Mouse (Mus musculus): ENCODE measurements around the gene Gm49486. TPM values are rescaled to one million over a fixed set of nuclear protein-coding genes. Genes with fewer than 3 reads are reported as not detected.

Gm49486 gene
- polyA plus RNA-seq, 1 experiment from 2014 or later = 0.49 TPM

Other genes with a start within 250 kb of the Gm49486 start
- gene H1f0, start 200.9 kb upstream of the Gm49486 start, polyA plus RNA-seq (2016; fragmentation: Nextera tagmentation; extraction: Ambion mirVana) = 294 and 300 TPM in 2 replicates
- gene Galr3, start 187.5 kb upstream of the Gm49486 start, polyA plus RNA-seq (2016; fragmentation: Nextera tagmentation; extraction: Ambion mirVana) = not detected in 2 replicates
- gene Ankrd54, start 166.5 kb upstream of the Gm49486 start, polyA plus RNA-seq (2016; fragmentation: Nextera tagmentation; extraction: Ambion mirVana) = 29.0 and 30.0 TPM in 2 replicates
- gene Eif3l, start 154.2 kb upstream of the Gm49486 start, polyA plus RNA-seq (2016; fragmentation: Nextera tagmentation; extraction: Ambion mirVana) = 165 TPM in 2 replicates
- 24.2 and 24.3 TPM in 2 replicates for gene Micall1, start 120.5 kb upstream of the Gm49486 start, polyA plus RNA-seq (2016; fragmentation: Nextera tagmentation; extraction: Ambion mirVana)
- gene Polr2f, start 88.4 kb upstream of the Gm49486 start, polyA plus RNA-seq (2016; fragmentation: Nextera tagmentation; extraction: Ambion mirVana) = 265 and 289 TPM in 2 replicates
- gene 1700088E04Rik, start 88.1 kb upstream of the Gm49486 start, polyA plus RNA-seq (2016; fragmentation: Nextera tagmentation; extraction: Ambion mirVana) = 6.3 and 6.6 TPM in 2 replicates
- 0.28 and 0.44 TPM in 2 replicates for gene Sox10, start 64.2 kb upstream of the Gm49486 start, polyA plus RNA-seq (2016; fragmentation: Nextera tagmentation; extraction: Ambion mirVana)
- gene Pick1, start 218 bp upstream of the Gm49486 start, polyA plus RNA-seq (2016; fragmentation: Nextera tagmentation; extraction: Ambion mirVana) = 33.8 and 37.6 TPM in 2 replicates
- gene Slc16a8, start 25.4 kb downstream of the Gm49486 start, polyA plus RNA-seq (2016; fragmentation: Nextera tagmentation; extraction: Ambion mirVana) = 0.36 and 0.65 TPM in 2 replicates
- gene Baiap2l2, start 56.1 kb downstream of the Gm49486 start, polyA plus RNA-seq (2016; fragmentation: Nextera tagmentation; extraction: Ambion mirVana) = 9.3 and 11.9 TPM in 2 replicates
- 12.1 and 14.4 TPM in 2 replicates for gene Pla2g6, start 99.0 kb downstream of the Gm49486 start, polyA plus RNA-seq (2016; fragmentation: Nextera tagmentation; extraction: Ambion mirVana)
- gene Maff, start 117.2 kb downstream of the Gm49486 start, polyA plus RNA-seq (2016; fragmentation: Nextera tagmentation; extraction: Ambion mirVana) = 1.9 and 2.6 TPM in 2 replicates
- gene Tmem184b, start 174.2 kb downstream of the Gm49486 start, polyA plus RNA-seq (2016; fragmentation: Nextera tagmentation; extraction: Ambion mirVana) = 77.2 and 82.3 TPM in 2 replicates
- gene Csnk1e, start 226.2 kb downstream of the Gm49486 start, polyA plus RNA-seq (2016; fragmentation: Nextera tagmentation; extraction: Ambion mirVana) = 103 and 111 TPM in 2 replicates